Mouse (Mus musculus) heart, adult 2 months (tissue): ENCODE results near the gene Ahctf1.

Experiments
- CTCF ChIP-seq: fragments of 200-600 bp; IDR thresholded peaks from 2 replicates; pipeline ENCODE4 v1.8.1; 2022; ENCODE audit warnings: antibody characterized with exemption, mild to moderate bottlenecking, moderate library complexity
- EP300 ChIP-seq: fragments of 200-500 bp; IDR thresholded peaks from 2 replicates; pipeline ENCODE4 v1.6.1; 2011; ENCODE audit warnings: low read depth, low read length, control low read depth; ENCODE audit not compliant: insufficient read depth
- POLR2A ChIP-seq: fragments of 200-500 bp; IDR thresholded peaks from 2 replicates; pipeline ENCODE4 v1.6.1; 2011; ENCODE audit warnings: mild to moderate bottlenecking, low read depth, low read length, control low read depth; ENCODE audit not compliant: insufficient read depth

GRCm38 (mm10) chr1:179722811-179723469 lies 80.5 kb downstream of the Ahctf1 start:
- TF ChIP-seq CTCF (no peak), POLR2A (no peak), EP300 (no peak)
